Mouse (Mus musculus) erythroblast, embryonic 14.5 days (primary cell): Measurements from ENCODE around the gene Gm17606.

Experiments used
- GATA1 ChIP-seq: IDR thresholded peaks from 2 replicates; pipeline ENCODE4 v1.6.1; 2012; ENCODE audit warnings: low read length, inconsistent platforms, mixed read lengths
- TAL1 ChIP-seq: IDR thresholded peaks from 3 replicates; pipeline ENCODE4 v1.6.1; 2012; ENCODE audit warnings: low read length, inconsistent platforms, mixed read lengths

GRCm38 (mm10) chr14:54610648-54611047 lies 30.1 kb upstream of the Gm17606 start:
- no peak for TF ChIP-seq GATA1
- TF ChIP-seq TAL1: no peak
